Comparison of ENCODE assay signal across 8 mouse cellular contexts in the genomic region with DNA sequence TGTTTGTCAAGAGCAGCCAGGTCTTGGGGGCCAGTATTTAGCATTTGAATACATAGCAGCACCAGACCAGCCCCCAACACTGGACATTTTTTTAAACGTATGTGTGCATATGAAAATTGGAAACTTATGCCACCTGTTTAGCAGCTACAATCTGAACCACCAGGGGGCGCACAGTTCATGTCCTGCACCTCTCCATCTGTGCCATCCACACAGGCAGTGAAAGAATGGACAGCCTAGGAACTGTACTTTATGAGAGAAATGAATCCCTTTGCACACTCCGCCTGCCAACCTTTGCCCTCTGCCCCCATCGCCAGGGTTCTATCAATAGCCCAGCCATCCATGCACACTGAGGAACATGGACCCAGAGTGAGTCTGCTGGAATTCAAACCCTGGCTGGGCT. TPM values are rescaled to one million over a fixed set of nuclear protein-coding genes. Genes with fewer than 3 reads are reported as not detected.
DNase-seq lines count a peak whose midpoint lies in the region; ATAC-seq and TF ChIP-seq lines count a peak whose summit lies in the region.

No protein-coding gene starts in this region.

- TF ChIP-seq CTCF in liver, postnatal 0 days (IDR thresholded peaks at IDR 0.05; ENCODE audit: low read depth) = peak; percentile 90

- H3K9me3 ChIP-seq in hindbrain, embryonic 15.5 days = no peaks in the 10 kb centered on the region
- no peaks in the 10 kb centered on the region for H3K9me3 ChIP-seq in liver, postnatal 0 days (ENCODE audit: low read length)

- no peak for TF ChIP-seq EP300 in liver, postnatal 0 days (IDR thresholded peaks at IDR 0.05; ENCODE audit: low read depth)

- H3K4me1 ChIP-seq in hindbrain, embryonic 15.5 days (replicated peaks) = no peaks in the 10 kb centered on the region
- H3K4me1 ChIP-seq in liver, postnatal 0 days (ENCODE audit: insufficient read depth) = peaks cover 17% of the 10 kb centered on the region; the same call in 1 of the 2 replicates

- 0 out of 2 replicates have a peak, but pooled peaks have one; percentile 35 for ATAC-seq in hindbrain, embryonic 15.5 days (ENCODE audit: low FRiP score, low read depth)
- peak; percentile 30; the same call in 1 of the 2 replicates for ATAC-seq in liver, postnatal 0 days
- ATAC-seq in neutrophil, adult 5-6 weeks (ENCODE audit: extremely low read depth, insufficient number of reproducible peaks, low FRiP score, poor library complexity, severe bottlenecking) = peak; percentile 57

- H3K9ac ChIP-seq in hindbrain, embryonic 15.5 days = no peak overlapping the region
- no peak overlapping the region for H3K9ac ChIP-seq in liver, postnatal 0 days (replicated peaks)

- peak; percentile 50 to 55 for DNase-seq in layer of hippocampus, postnatal 10 days (ENCODE audit: low spot score in 2 of 2)
- no peak for DNase-seq in layer of hippocampus, postnatal 36 days
- peak; percentile 67 to 71 for DNase-seq in adrenal gland, adult 18-20 months (ENCODE audit: low spot score in 2 of 2)
- peak; percentile 61 for DNase-seq in embryo, embryonic 10.5 days (ENCODE audit: low spot score)
- DNase-seq in liver, postnatal 0 days = peak; percentile 81
- peak; percentile 68 for DNase-seq in thymus, postnatal 25 days

- H3K4me2 ChIP-seq in hindbrain, embryonic 15.5 days = no peak overlapping the region
- H3K4me2 ChIP-seq in liver, postnatal 0 days (ENCODE audit: low read depth, low read length) = no peak overlapping the region

- H3K36me3 ChIP-seq in hindbrain, embryonic 15.5 days = no peaks in the 10 kb centered on the region
- H3K36me3 ChIP-seq in liver, postnatal 0 days (replicated peaks; ENCODE audit: insufficient read depth, low read length) = peaks cover 5% of the 10 kb centered on the region; the same call in 1 of the 2 replicates

- WGBS in hindbrain, embryonic 15.5 days = 53% methylated on average over 4 of the region's 4 CpGs
- 39% methylated on average over 4 of the region's 4 CpGs for WGBS in liver, postnatal 0 days (ENCODE audit: insufficient replicate concordance)

- H3K4me3 ChIP-seq in hindbrain, embryonic 15.5 days = no peak overlapping the region
- no peak overlapping the region for H3K4me3 ChIP-seq in liver, postnatal 0 days (ENCODE audit: low read depth, low read length)

- H3K27me3 ChIP-seq in hindbrain, embryonic 15.5 days = no peaks in the 10 kb centered on the region
- no peaks in the 10 kb centered on the region for H3K27me3 ChIP-seq in liver, postnatal 0 days (ENCODE audit: insufficient read depth, low read length)

- no peak overlapping the region for H3K27ac ChIP-seq in hindbrain, embryonic 15.5 days (replicated peaks)
- H3K27ac ChIP-seq in liver, postnatal 0 days (ENCODE audit: low read depth) = peak overlapping the region; percentile 75

RNA-seq across cellular contexts. Expression of gene Serpinb1a, which starts 23.0 kb away (rescaled TPM):
- under 1 TPM; 0.40 to 0.62 TPM for total RNA-seq in layer of hippocampus, postnatal 10 days (2021)
- total RNA-seq in layer of hippocampus, postnatal 36 days (2021) = 1 to 10 TPM; 3.4 to 4.4 TPM
- 100 to 1,000 TPM in 1 of 2 experiments, 1 to 10 TPM in 1; 4.3 to 134 TPM for total RNA-seq in adrenal gland, adult 18-20 months (2021)
- 1.7 and 5.8 TPM in 2 replicates for polyA plus RNA-seq in hindbrain, embryonic 15.5 days (2015; fragmentation: Nextera tagmentation; extraction: Ambion mirVana)
- 50.4 and 50.7 TPM in 2 replicates for polyA plus RNA-seq in liver, postnatal 0 days (2015; fragmentation: Nextera tagmentation; extraction: Ambion mirVana)
- 330 and 346 TPM in 2 replicates for total RNA-seq in neutrophil, adult 5-6 weeks (2017)

RNA-seq across cellular contexts. Expression of gene D930007J09Rik, which starts 25.3 kb away (rescaled TPM):
- 1 to 10 TPM; 1.4 to 1.9 TPM for total RNA-seq in layer of hippocampus, postnatal 10 days (2021)
- total RNA-seq in layer of hippocampus, postnatal 36 days (2021) = 1 to 10 TPM in 1 of 2 experiments, not detected in 1; 1.1 TPM
- total RNA-seq in adrenal gland, adult 18-20 months (2021) = not detected
- not detected in 2 replicates for polyA plus RNA-seq in hindbrain, embryonic 15.5 days (2015; fragmentation: Nextera tagmentation; extraction: Ambion mirVana)
- not detected in 2 replicates for polyA plus RNA-seq in liver, postnatal 0 days (2015; fragmentation: Nextera tagmentation; extraction: Ambion mirVana)
- total RNA-seq in neutrophil, adult 5-6 weeks (2017) = not detected in 2 replicates

RNA-seq across cellular contexts. Expression of gene Wrnip1, which starts 26.1 kb away (rescaled TPM):
- 10 to 100 TPM; 57.9 to 58.4 TPM for total RNA-seq in layer of hippocampus, postnatal 10 days (2021)
- 10 to 100 TPM; 60.6 to 61.5 TPM for total RNA-seq in layer of hippocampus, postnatal 36 days (2021)
- total RNA-seq in adrenal gland, adult 18-20 months (2021) = 10 to 100 TPM; 28.0 to 54.6 TPM
- polyA plus RNA-seq in hindbrain, embryonic 15.5 days (2015; fragmentation: Nextera tagmentation; extraction: Ambion mirVana) = 41.9 and 44.1 TPM in 2 replicates
- polyA plus RNA-seq in liver, postnatal 0 days (2015; fragmentation: Nextera tagmentation; extraction: Ambion mirVana) = 7.9 and 12.2 TPM in 2 replicates
- total RNA-seq in neutrophil, adult 5-6 weeks (2017) = 25.8 and 39.8 TPM in 2 replicates

RNA-seq across cellular contexts. Expression of gene Mylk4, which starts 44.2 kb away (rescaled TPM):
- total RNA-seq in layer of hippocampus, postnatal 10 days (2021) = 1 to 10 TPM in 1 of 2 experiments, under 1 TPM in 1; 0.73 to 1.0 TPM
- under 1 TPM; 0.05 to 0.43 TPM for total RNA-seq in layer of hippocampus, postnatal 36 days (2021)
- total RNA-seq in adrenal gland, adult 18-20 months (2021) = under 1 TPM in 1 of 2 experiments, not detected in 1; 0.26 TPM
- 0.06 and 0.26 TPM in 2 replicates for polyA plus RNA-seq in hindbrain, embryonic 15.5 days (2015; fragmentation: Nextera tagmentation; extraction: Ambion mirVana)
- 0.06 TPM in 1 of 2 replicates, not detected in the other for polyA plus RNA-seq in liver, postnatal 0 days (2015; fragmentation: Nextera tagmentation; extraction: Ambion mirVana)
- not detected in 2 replicates for total RNA-seq in neutrophil, adult 5-6 weeks (2017)

Comparison
In these comparisons a context has a peak if more than half of its experiments do, and no peak if none do; other contexts are left out.
1. DNase-seq: peak in layer of hippocampus, postnatal 10 days (2 of 2), adrenal gland, adult 18-20 months (2 of 2), embryo, embryonic 10.5 days (single experiment), liver, postnatal 0 days (single experiment) and thymus, postnatal 25 days (single experiment); none in layer of hippocampus, postnatal 36 days (0 of 2).
2. Peak in every context shown above with its lines, with median percentiles within 50 percentile points of each other: ATAC-seq.